ENCODE assay signal across 20 mouse cellular contexts in genomic region chr5:97334794-97335193, GRCm38 (mm10). TPM values are rescaled to one million over a fixed set of nuclear protein-coding genes. Genes with fewer than 3 reads are reported as not detected.
"Had no signal": no experiment of that assay in that cellular context is flagged by ENCODE, and none has a peak within 500 bp of the region (broad histone marks: within the 10 kb centered on the region; RNA-seq: fewer than 3 reads in every experiment).

No protein-coding gene starts in this region.

- H3K27ac ChIP-seq: left cerebral cortex, adult 2 months; limb, embryonic 10.5 days; liver, embryonic 15.5 days; midbrain, embryonic 15.5 days; neural tube, embryonic 13.5 days; stomach, embryonic 15.5 days had no signal

- H3K36me3 ChIP-seq: limb, embryonic 10.5 days; liver, embryonic 15.5 days; midbrain, embryonic 15.5 days; neural tube, embryonic 13.5 days; stomach, embryonic 15.5 days had no signal

- H3K4me3 ChIP-seq: left cerebral cortex, adult 2 months; limb, embryonic 10.5 days; liver, embryonic 15.5 days; midbrain, embryonic 15.5 days; neural tube, embryonic 13.5 days; stomach, embryonic 15.5 days had no signal

- DNase-seq: kidney, postnatal 14 days; lung, adult 2 months; lung, postnatal 36 days; right cerebral cortex, postnatal 14 days; thymus, adult 2 months; thymus, postnatal 25 days had no signal

- H3K4me1 ChIP-seq: liver, embryonic 15.5 days; midbrain, embryonic 15.5 days; neural tube, embryonic 13.5 days; stomach, embryonic 15.5 days had no signal

- ATAC-seq: lung, postnatal 0 days; midbrain, embryonic 15.5 days had no signal

- H3K4me2 ChIP-seq: liver, embryonic 11.5 days; liver, embryonic 15.5 days; midbrain, embryonic 11.5 days; midbrain, embryonic 15.5 days; neural tube, embryonic 13.5 days; stomach, embryonic 15.5 days had no signal

- H3K27me3 ChIP-seq: liver, embryonic 15.5 days; midbrain, embryonic 15.5 days; neural tube, embryonic 13.5 days; stomach, embryonic 15.5 days had no signal

- H3K9me3 ChIP-seq: limb, embryonic 10.5 days; liver, embryonic 15.5 days; midbrain, embryonic 15.5 days; neural tube, embryonic 13.5 days; stomach, embryonic 15.5 days had no signal

- H3K9ac ChIP-seq: liver, embryonic 15.5 days; midbrain, embryonic 15.5 days; neural tube, embryonic 13.5 days; stomach, embryonic 15.5 days had no signal

RNA-seq across cellular contexts. Expression of gene Naa11, which starts 57.4 kb away (rescaled TPM):
- total RNA-seq: layer of hippocampus, postnatal 25 days; megakaryocyte, adult 5-6 weeks had no signal
- polyA plus RNA-seq: limb, embryonic 10.5 days; limb, embryonic 14.5 days; liver, embryonic 11.5 days; liver, embryonic 15.5 days; lung, adult 2 months; midbrain, embryonic 11.5 days; midbrain, embryonic 15.5 days; neural tube, embryonic 13.5 days; spleen, adult 2 months; thymus, adult 2 months; urinary bladder, adult 2 months had no signal
